ENCODE assay signal across 8 mouse cellular contexts in the genomic region with DNA sequence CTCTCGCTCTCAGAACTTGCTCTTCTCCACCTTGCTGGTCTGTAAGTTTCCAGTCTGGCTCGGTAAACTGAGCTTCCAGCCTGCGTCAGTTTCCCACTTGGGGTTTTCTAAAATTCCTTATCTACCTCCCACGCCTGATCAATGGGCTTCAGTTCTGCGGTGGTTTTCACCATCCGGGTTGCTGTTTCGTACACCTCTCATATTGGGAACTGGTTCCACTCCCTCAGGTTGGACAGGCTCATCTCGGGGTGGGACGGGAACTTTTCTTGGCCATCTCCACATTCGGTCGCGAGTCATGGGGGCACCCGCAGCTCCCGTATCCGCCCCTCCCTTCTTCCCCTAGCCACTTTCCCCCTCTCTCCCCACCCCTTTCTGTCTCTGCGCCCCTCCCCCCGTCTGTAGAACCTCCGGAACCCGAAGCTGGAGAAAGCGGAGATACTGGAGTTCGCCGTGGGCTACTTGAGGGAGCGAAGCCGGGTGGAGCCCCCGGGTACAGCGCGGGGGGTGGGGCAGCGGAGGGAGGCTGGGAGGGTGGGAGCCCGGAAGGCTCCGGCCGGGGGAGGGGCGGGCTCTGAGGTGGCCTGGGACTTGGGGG. TPM values are rescaled to one million over a fixed set of nuclear protein-coding genes. Genes with fewer than 3 reads are reported as not detected.
DNase-seq lines count a peak whose midpoint lies in the region; ATAC-seq and TF ChIP-seq lines count a peak whose summit lies in the region.

No protein-coding gene starts in this region.

- H3K9me3 ChIP-seq in hindbrain, embryonic 13.5 days, result no peaks in the 10 kb centered on the region
- no peaks in the 10 kb centered on the region for H3K9me3 ChIP-seq in midbrain, embryonic 14.5 days (ENCODE audit: control insufficient read depth, low read length)

- peaks cover 13% of the 10 kb centered on the region for H3K27me3 ChIP-seq in thymus, adult 2 months (ENCODE audit: control insufficient read depth, insufficient read depth, low read length)
- H3K27me3 ChIP-seq in hindbrain, embryonic 13.5 days, result peaks cover 28% of the 10 kb centered on the region
- peaks cover 4% of the 10 kb centered on the region; the same call in 1 of the 2 replicates for H3K27me3 ChIP-seq in midbrain, embryonic 14.5 days (ENCODE audit: control insufficient read depth, insufficient read depth, low read length)

- H3K36me3 ChIP-seq in thymus, adult 2 months (ENCODE audit: control insufficient read depth, insufficient read depth, low read length), result no peaks in the 10 kb centered on the region
- H3K36me3 ChIP-seq in hindbrain, embryonic 13.5 days, result no peaks in the 10 kb centered on the region
- no peaks in the 10 kb centered on the region for H3K36me3 ChIP-seq in midbrain, embryonic 14.5 days (ENCODE audit: control insufficient read depth, insufficient read depth, low read length)

- peak; percentile 44 for DNase-seq in heart, adult 8-10 months (ENCODE audit: low spot score)
- no peak for DNase-seq in heart, postnatal 25 days (ENCODE audit: low spot score)
- peak; percentile 33 for DNase-seq in thymus, adult 2 months
- no peak for DNase-seq in thymus, adult 18-20 months
- peak; percentile 72 for DNase-seq in midbrain, embryonic 14.5 days
- no peak for DNase-seq in c-Kit-positive CD71-positive TER-119-positive erythroid progenitor cells, embryonic 14.5 days (ENCODE audit: low spot score)
- no peak for DNase-seq in frontal cortex, postnatal 14 days (ENCODE audit: low spot score in 2 of 2)

- TF ChIP-seq POLR2A in thymus, adult 2 months (IDR thresholded peaks at IDR 0.05; ENCODE audit: control insufficient read depth, extremely low read depth, insufficient read depth, low read length, poor library complexity), result no peak

- TF ChIP-seq CTCF in thymus, adult 2 months (IDR thresholded peaks at IDR 0.05; ENCODE audit: borderline replicate concordance, control insufficient read depth, extremely low read depth, insufficient read depth, low read length, poor library complexity), result no peak

- ATAC-seq in hindbrain, embryonic 13.5 days (ENCODE audit: low FRiP score), result no peak
- ATAC-seq in midbrain, embryonic 14.5 days (ENCODE audit: low FRiP score, low TSS enrichment), result no peak

- intact Hi-C loops in heart, postnatal 25 days (cut with DNase I), result loop anchor here (1.0 to 2.0 kb wide), 2 partner anchors 25 to 29 kb away; no protein-coding TSS in a partner anchor

- H3K27ac ChIP-seq in thymus, adult 2 months (ENCODE audit: control insufficient read depth, insufficient read depth, low read length), result no peak overlapping the region
- peak overlapping the region; percentile 66; the same call in 1 of the 2 replicates for H3K27ac ChIP-seq in hindbrain, embryonic 13.5 days
- H3K27ac ChIP-seq in midbrain, embryonic 14.5 days (replicated peaks; ENCODE audit: low read depth, low read length), result peak overlapping the region; percentile 70; the same call in 1 of the 2 replicates

- WGBS in thymus, adult 2 months, result 1% methylated on average over 32 of the region's 32 CpGs
- under 1% methylated on average over 32 of the region's 32 CpGs for WGBS in hindbrain, embryonic 13.5 days
- under 1% methylated on average over 31 of the region's 32 CpGs for WGBS in midbrain, embryonic 14.5 days

- peak overlapping the region; percentile 97 for H3K4me2 ChIP-seq in hindbrain, embryonic 13.5 days
- peak overlapping the region; percentile 74 for H3K4me2 ChIP-seq in midbrain, embryonic 14.5 days (ENCODE audit: low read length)

- H3K4me3 ChIP-seq in thymus, adult 2 months (ENCODE audit: control insufficient read depth, insufficient read depth, low read length), result peak overlapping the region; percentile 77
- peak overlapping the region; percentile 76 for H3K4me3 ChIP-seq in hindbrain, embryonic 13.5 days
- H3K4me3 ChIP-seq in midbrain, embryonic 14.5 days (replicated peaks; ENCODE audit: low read depth, low read length), result peak overlapping the region; percentile 69

- H3K9ac ChIP-seq in hindbrain, embryonic 13.5 days, result peak overlapping the region; percentile 80
- H3K9ac ChIP-seq in midbrain, embryonic 14.5 days (replicated peaks; ENCODE audit: low read length), result peak overlapping the region; percentile 67

- peaks cover 49% of the 10 kb centered on the region for H3K4me1 ChIP-seq in thymus, adult 2 months (replicated peaks; ENCODE audit: control insufficient read depth, insufficient read depth, low read length)
- peaks cover 61% of the 10 kb centered on the region for H3K4me1 ChIP-seq in hindbrain, embryonic 13.5 days (replicated peaks)
- peaks cover 30% of the 10 kb centered on the region for H3K4me1 ChIP-seq in midbrain, embryonic 14.5 days (ENCODE audit: control insufficient read depth, insufficient read depth, low read length)

RNA-seq across cellular contexts. Expression of a gene that starts 0.6 kb away (rescaled TPM):
- under 1 TPM; 0.16 to 0.60 (median 0.38) TPM for total RNA-seq in heart, adult 8-10 months (2022)
- total RNA-seq in heart, postnatal 25 days (2021), result under 1 TPM in 1 of 2 experiments, not detected in 1; 0.21 TPM
- 0.65 and 1.3 TPM in 2 replicates for polyA plus RNA-seq in thymus, adult 2 months (2012; rRNA removed)
- polyA plus RNA-seq in hindbrain, embryonic 13.5 days (2015; fragmentation: Nextera tagmentation; extraction: Ambion mirVana), result 0.13 and 0.25 TPM in 2 replicates
- polyA plus RNA-seq in midbrain, embryonic 14.5 days (2014; fragmentation: Nextera tagmentation; extraction: Ambion mirVana), result 0.22 and 0.23 TPM in 2 replicates

RNA-seq across cellular contexts. Expression of a gene that starts 1.6 kb away (rescaled TPM):
- total RNA-seq in heart, adult 8-10 months (2022), result under 1 TPM in 1 of 4 experiments, not detected in 3; 0.12 TPM
- under 1 TPM in 1 of 2 experiments, not detected in 1; 0.14 TPM for total RNA-seq in heart, postnatal 25 days (2021)
- 0.69 and 1.1 TPM in 2 replicates for polyA plus RNA-seq in thymus, adult 2 months (2012; rRNA removed)
- 0.26 and 0.35 TPM in 2 replicates for polyA plus RNA-seq in hindbrain, embryonic 13.5 days (2015; fragmentation: Nextera tagmentation; extraction: Ambion mirVana)
- polyA plus RNA-seq in midbrain, embryonic 14.5 days (2014; fragmentation: Nextera tagmentation; extraction: Ambion mirVana), result 0.26 and 0.78 TPM in 2 replicates

RNA-seq across cellular contexts. Expression of a gene that starts 3.9 kb away (rescaled TPM):
- total RNA-seq in heart, adult 8-10 months (2022), result not detected
- not detected for total RNA-seq in heart, postnatal 25 days (2021)
- polyA plus RNA-seq in thymus, adult 2 months (2012; rRNA removed), result 2.0 and 2.5 TPM in 2 replicates
- polyA plus RNA-seq in hindbrain, embryonic 13.5 days (2015; fragmentation: Nextera tagmentation; extraction: Ambion mirVana), result 0.71 and 1.3 TPM in 2 replicates
- polyA plus RNA-seq in midbrain, embryonic 14.5 days (2014; fragmentation: Nextera tagmentation; extraction: Ambion mirVana), result 2.8 and 3.2 TPM in 2 replicates

RNA-seq across cellular contexts. Expression of a gene that starts 26.8 kb away (rescaled TPM):
- 10 to 100 TPM; 33.3 to 81.2 (median 48.5) TPM for total RNA-seq in heart, adult 8-10 months (2022)
- total RNA-seq in heart, postnatal 25 days (2021), result 10 to 100 TPM; 32.3 to 61.0 TPM
- polyA plus RNA-seq in thymus, adult 2 months (2012; rRNA removed), result 28.0 and 29.6 TPM in 2 replicates
- polyA plus RNA-seq in hindbrain, embryonic 13.5 days (2015; fragmentation: Nextera tagmentation; extraction: Ambion mirVana), result 7.4 and 9.4 TPM in 2 replicates
- 9.3 and 13.1 TPM in 2 replicates for polyA plus RNA-seq in midbrain, embryonic 14.5 days (2014; fragmentation: Nextera tagmentation; extraction: Ambion mirVana)

RNA-seq across cellular contexts. Expression of a gene that starts 33.5 kb away (rescaled TPM):
- total RNA-seq in heart, adult 8-10 months (2022), result 10 to 100 TPM; 57.1 to 72.2 (median 68.6) TPM
- total RNA-seq in heart, postnatal 25 days (2021), result 10 to 100 TPM; 59.6 to 65.7 TPM
- polyA plus RNA-seq in thymus, adult 2 months (2012; rRNA removed), result 159 and 175 TPM in 2 replicates
- 217 and 227 TPM in 2 replicates for polyA plus RNA-seq in hindbrain, embryonic 13.5 days (2015; fragmentation: Nextera tagmentation; extraction: Ambion mirVana)
- 258 and 260 TPM in 2 replicates for polyA plus RNA-seq in midbrain, embryonic 14.5 days (2014; fragmentation: Nextera tagmentation; extraction: Ambion mirVana)

Comparison
In these comparisons a context has a peak if more than half of its experiments do, and no peak if none do; other contexts are left out.
1. DNase-seq: peak in heart, adult 8-10 months (single experiment), thymus, adult 2 months (single experiment) and midbrain, embryonic 14.5 days (single experiment); none in heart, postnatal 25 days (single experiment), thymus, adult 18-20 months (0 of 2), c-Kit-positive CD71-positive TER-119-positive erythroid progenitor cells, embryonic 14.5 days (single experiment) and frontal cortex, postnatal 14 days (0 of 2).
2. Peak in every context shown above with its lines, with median percentiles within 50 percentile points of each other: H3K4me3 ChIP-seq.